Mouse (Mus musculus) bone marrow, adult 2 months (tissue): ENCODE data around the gene 3110021N24Rik. TPM values are rescaled to one million over a fixed set of nuclear protein-coding genes. Genes with fewer than 3 reads are reported as not detected.

Experiments used
- H3K27ac ChIP-seq: fragments of 200-500 bp; 2 replicates; pipeline ENCODE4 v1.5.1; 2012; ENCODE audit warnings: low read depth, mild to moderate bottlenecking, control low read depth, inconsistent platforms, low read length; ENCODE audit not compliant: control insufficient read depth, poor library complexity, insufficient read depth
- H3K4me1 ChIP-seq: fragments of 200-500 bp; 2 replicates; pipeline ENCODE4 v1.6.1; 2011; ENCODE audit warnings: low read length; ENCODE audit not compliant: control insufficient read depth, insufficient read depth
- H3K4me3 ChIP-seq: fragments of 200-500 bp; replicated peaks from 2 replicates; pipeline ENCODE3; 2011; ENCODE audit warnings: mild to moderate bottlenecking, low read depth, low read length, control low read depth; ENCODE audit not compliant: control insufficient read depth
- CTCF ChIP-seq: fragments of 200-500 bp; IDR thresholded peaks from 2 replicates; pipeline ENCODE4 v1.5.1; 2011; ENCODE audit warnings: low read length, control low read depth; ENCODE audit not compliant: control insufficient read depth, insufficient read depth
- POLR2A ChIP-seq: fragments of 200-500 bp; IDR thresholded peaks from 2 replicates; pipeline ENCODE4 v1.6.1; 2011; ENCODE audit warnings: low read depth, mild to moderate bottlenecking, control low read depth, low read length, borderline replicate concordance; ENCODE audit not compliant: control insufficient read depth
- WGBS: fragments of 180-500 bp; shearing (Covaris S2); methylation state at CpG from one replicate; pipeline ENCODE4 v1.1.7; 2018; 5-methylcytosine and 5-hydroxymethylcytosine counted together
- polyA plus RNA-seq: library from polyadenylated mRNA; stranded (reverse); fragments of >200 nt; gene quantifications from 2 replicates; pipeline ENCODE4 v1.2.4, GENCODE M21; 2011; ENCODE audit warnings: low replicate concordance; ENCODE audit not compliant: missing spikeins, insufficient read depth, insufficient read length

3110021N24Rik gene
- polyA plus RNA-seq, 1 experiment: not detected

- 76% methylated on average over 6 of the region's 6 CpGs for WGBS
- TF ChIP-seq POLR2A (no peak), CTCF (no peak)
- Histone ChIP-seq H3K4me1 (no peaks in the 10 kb centered on the region), H3K27ac (no peak overlapping the region), H3K4me3 (no peak overlapping the region)
These were observed 92.1 kb downstream of the 3110021N24Rik start for GRCm38 (mm10) chr4:108811550-108811949.

- no peaks in the 10 kb centered on the region for H3K4me1 ChIP-seq
- H3K27ac ChIP-seq: no peak overlapping the region
- 88% methylated on average over 3 of the region's 3 CpGs for WGBS
These were observed 106.2 kb downstream of the 3110021N24Rik start for GRCm38 (mm10) chr4:108825677-108826076.

GRCm38 (mm10) chr4:108826096-108826495, 106.6 kb downstream of the 3110021N24Rik start:
- TF ChIP-seq POLR2A: no peak
- no peak for TF ChIP-seq CTCF
- 55% methylated on average over 1 of the region's 1 CpGs for WGBS

More at GRCm38 (mm10) chr4:108825677-108826076, 106.2 kb downstream of the 3110021N24Rik start:
- TF ChIP-seq CTCF: no peak
- TF ChIP-seq POLR2A: no peak
- no peak overlapping the region for H3K4me3 ChIP-seq

GRCm38 (mm10) chr4:108826643-108827042, 107.2 kb downstream of the 3110021N24Rik start:
- Histone ChIP-seq H3K4me1 (no peaks in the 10 kb centered on the region), H3K27ac (no peak overlapping the region), H3K4me3 (no peak overlapping the region)
- 84% methylated on average over 2 of the region's 2 CpGs for WGBS
- TF ChIP-seq POLR2A (no peak), CTCF (no peak)

More at GRCm38 (mm10) chr4:108826096-108826495, 106.6 kb downstream of the 3110021N24Rik start:
- no peak overlapping the region for H3K27ac ChIP-seq
- no peaks in the 10 kb centered on the region for H3K4me1 ChIP-seq
- H3K4me3 ChIP-seq: no peak overlapping the region

GRCm38 (mm10) chr4:108830698-108831097, 111.2 kb downstream of the 3110021N24Rik start:
- no peaks in the 10 kb centered on the region for H3K4me1 ChIP-seq
- no peak overlapping the region for H3K4me3 ChIP-seq
- no peak for TF ChIP-seq CTCF
- TF ChIP-seq POLR2A: no peak
- H3K27ac ChIP-seq: no peak overlapping the region
- WGBS: 92% methylated on average over 1 of the region's 1 CpGs

Other genes with a start within 250 kb of the 3110021N24Rik start
- gene Prpf38a, start 140.3 kb upstream of the 3110021N24Rik start, polyA plus RNA-seq: 19.5 and 43.3 TPM in 2 replicates
- gene Orc1, start 140.2 kb upstream of the 3110021N24Rik start, polyA plus RNA-seq: 16.1 and 16.3 TPM in 2 replicates
- 19.0 and 48.4 TPM in 2 replicates for gene Cc2d1b, start 99.7 kb upstream of the 3110021N24Rik start, polyA plus RNA-seq
- gene Zfyve9, start 61.1 kb downstream of the 3110021N24Rik start, polyA plus RNA-seq: 0.25 and 0.92 TPM in 2 replicates
- gene Btf3l4, start 114.0 kb downstream of the 3110021N24Rik start, polyA plus RNA-seq: 23.5 and 29.2 TPM in 2 replicates
- 12.5 and 16.3 TPM in 2 replicates for gene Txndc12, start 115.0 kb downstream of the 3110021N24Rik start, polyA plus RNA-seq
- 12.1 and 17.1 TPM in 2 replicates for gene Kti12, start 128.1 kb downstream of the 3110021N24Rik start, polyA plus RNA-seq
- not detected in 2 replicates for gene A730015C16Rik, start 129.0 kb downstream of the 3110021N24Rik start, polyA plus RNA-seq
- 1.8 TPM in 1 of 2 replicates, not detected in the other for gene Rab3b, start 159.4 kb downstream of the 3110021N24Rik start, polyA plus RNA-seq